Mouse (Mus musculus): ENCODE data around the gene Eif3d. TPM values are rescaled to one million over a fixed set of nuclear protein-coding genes. Genes with fewer than 3 reads are reported as not detected.

Eif3d gene
- total RNA-seq, 1 experiment, result 419 TPM

GRCm38 (mm10) chr15:77957625-77958024 lies 13.0 kb downstream of the Eif3d start:
- peaks cover 46% of the 10 kb centered on the region for H3K36me3 ChIP-seq (ENCODE audit: control insufficient read depth, insufficient read depth, low read length, poor library complexity, severe bottlenecking)
- TF ChIP-seq ZNF384 (IDR thresholded peaks at IDR 0.05; ENCODE audit: low read depth, low read length) (no peak), HCFC1 (IDR thresholded peaks at IDR 0.05; ENCODE audit: borderline replicate concordance, insufficient read depth, low read length) (no peak), CHD2 (IDR thresholded peaks at IDR 0.05; ENCODE audit: low read depth, low read length) (no peak), MAFK (IDR thresholded peaks at IDR 0.05; ENCODE audit: insufficient read depth, low read depth, low read length) (no peak)
- no peak for DNase-seq (ENCODE audit: low read depth, low spot score)
- no peak overlapping the region for H3K27ac ChIP-seq (ENCODE audit: insufficient read depth, low read depth, low read length, poor library complexity, severe bottlenecking)
- H3K4me3 ChIP-seq (ENCODE audit: insufficient read depth in 1 of 2, low read depth in 1 of 2, low read length in 2 of 2, poor library complexity in 1 of 2, severe bottlenecking in 1 of 2), result no peak overlapping the region
- H3K9me3 ChIP-seq (ENCODE audit: control insufficient read depth, insufficient read depth, low read depth, low read length), result no peaks in the 10 kb centered on the region
- H3K9ac ChIP-seq (ENCODE audit: insufficient read depth, low read depth, low read length, poor library complexity, severe bottlenecking), result no peak overlapping the region
- in situ Hi-C loops (cut with MboI; ENCODE audit: low sequenced_read_pairs in 2 of 2, unreplicated experiment in 2 of 2), result no loop called here
- H3K4me1 ChIP-seq (ENCODE audit: control insufficient read depth in 2 of 2, insufficient read depth in 2 of 2, low read length in 2 of 2, poor library complexity in 1 of 2), result peaks cover 0 to 10% of the 10 kb centered on the region in 2 experiments; a peak in 2 of 4 replicates

GRCm38 (mm10) chr15:77956404-77956901 lies 14.2 kb downstream of the Eif3d start, which contains the start of gene Foxred2:
TSS of gene Foxred2 (minus strand) at chr15:77956722.
- in situ Hi-C loops (cut with MboI; ENCODE audit: low sequenced_read_pairs in 2 of 2, unreplicated experiment in 2 of 2), result no loop called here

DNA sequence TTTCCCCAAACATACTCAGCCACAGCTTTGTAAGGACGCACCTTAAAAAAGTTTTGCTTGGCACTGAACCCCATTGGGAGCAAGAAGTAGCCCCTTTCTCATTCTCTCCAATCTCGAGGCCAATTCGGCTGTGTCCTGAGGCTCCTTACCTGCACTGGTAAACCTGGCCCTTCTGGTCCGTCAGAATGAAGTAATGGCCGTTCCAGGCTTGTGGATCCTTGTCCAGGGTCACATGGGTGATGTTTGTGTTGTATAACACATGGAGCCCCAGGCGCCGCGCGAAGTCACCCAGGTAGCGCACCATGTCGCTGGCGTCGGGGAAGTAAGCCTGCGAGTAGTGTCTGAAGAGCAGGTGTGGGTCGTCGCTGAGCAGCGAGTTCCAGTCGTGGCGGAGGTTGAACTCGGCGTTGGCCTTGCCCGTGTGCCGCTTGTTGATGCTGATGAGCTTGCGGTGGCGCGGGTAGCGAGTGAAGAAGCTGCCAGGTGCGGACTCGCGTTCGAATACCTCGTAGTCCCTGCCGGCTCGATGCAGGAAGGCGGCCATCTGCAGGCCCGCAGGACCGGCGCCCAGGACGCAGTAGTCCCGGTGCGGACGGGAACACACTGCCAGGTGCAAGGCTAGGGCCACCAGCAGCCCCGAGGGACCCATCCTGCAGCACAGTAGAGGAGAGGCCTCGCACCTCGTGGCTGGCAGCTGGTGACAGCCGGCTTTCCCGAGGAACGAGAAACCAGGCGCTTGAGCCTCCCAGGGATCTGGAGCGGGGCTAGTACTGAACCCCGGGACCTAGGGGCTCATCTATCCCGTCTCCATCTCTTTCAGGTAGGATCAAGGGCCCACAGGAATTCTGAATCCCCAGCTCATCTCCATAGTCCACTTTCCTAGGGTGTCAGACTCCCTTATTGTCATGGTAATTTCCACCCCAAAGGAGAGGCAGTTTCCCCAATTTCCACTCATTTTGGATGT lies 14.9 kb downstream of the Eif3d start:
- Histone ChIP-seq H3K36me3 (ENCODE audit: control insufficient read depth, insufficient read depth, low read length, poor library complexity, severe bottlenecking) (peaks cover 33% of the 10 kb centered on the region), H3K9me3 (ENCODE audit: control insufficient read depth, insufficient read depth, low read depth, low read length) (no peaks in the 10 kb centered on the region), H3K9ac (ENCODE audit: insufficient read depth, low read depth, low read length, poor library complexity, severe bottlenecking) (peak overlapping the region; percentile 46), H3K4me3 (ENCODE audit: insufficient read depth in 1 of 2, low read depth in 1 of 2, low read length in 2 of 2, poor library complexity in 1 of 2, severe bottlenecking in 1 of 2) (peak overlapping the region; percentile 67 to 77), H3K27ac (ENCODE audit: insufficient read depth, low read depth, low read length, poor library complexity, severe bottlenecking) (no peak overlapping the region), H3K4me1 (ENCODE audit: control insufficient read depth in 2 of 2, insufficient read depth in 2 of 2, low read length in 2 of 2, poor library complexity in 1 of 2) (peaks cover 0 to 10% of the 10 kb centered on the region in 2 experiments; a peak in 2 of 4 replicates)
- in situ Hi-C loops (cut with MboI; ENCODE audit: low sequenced_read_pairs in 2 of 2, unreplicated experiment in 2 of 2), result no loop called here
- TF ChIP-seq HCFC1 (IDR thresholded peaks at IDR 0.05; ENCODE audit: borderline replicate concordance, insufficient read depth, low read length), result peak; percentile 8; the same call in 1 of the 2 replicates
- TF ChIP-seq ZNF384 (IDR thresholded peaks at IDR 0.05; ENCODE audit: low read depth, low read length), result no peak
- no peak for DNase-seq (ENCODE audit: low read depth, low spot score)

More at GRCm38 (mm10) chr15:77956404-77956901, 14.2 kb downstream of the Eif3d start, which contains the start of gene Foxred2:
- Histone ChIP-seq H3K27ac (ENCODE audit: insufficient read depth, low read depth, low read length, poor library complexity, severe bottlenecking) (no peak within 1 kb of the TSS; the same call in 1 of the 2 replicates), H3K4me1 (ENCODE audit: control insufficient read depth in 2 of 2, insufficient read depth in 2 of 2, low read length in 2 of 2, poor library complexity in 1 of 2) (peaks cover 0 to 10% of the 10 kb centered on the region in 2 experiments; a peak in 2 of 4 replicates), H3K36me3 (ENCODE audit: control insufficient read depth, insufficient read depth, low read length, poor library complexity, severe bottlenecking) (peaks cover 41% of the 10 kb centered on the region), H3K9ac (ENCODE audit: insufficient read depth, low read depth, low read length, poor library complexity, severe bottlenecking) (peak within 1 kb of the TSS; percentile 71), H3K9me3 (ENCODE audit: control insufficient read depth, insufficient read depth, low read depth, low read length) (no peaks in the 10 kb centered on the region), H3K4me3 (ENCODE audit: insufficient read depth in 1 of 2, low read depth in 1 of 2, low read length in 2 of 2, poor library complexity in 1 of 2, severe bottlenecking in 1 of 2) (peak within 1 kb of the TSS; percentile 67 to 77)
- peak; percentile 65 for DNase-seq (ENCODE audit: low read depth, low spot score)
- no peak for TF ChIP-seq ZNF384 (IDR thresholded peaks at IDR 0.05; ENCODE audit: low read depth, low read length)
- TF ChIP-seq HCFC1 (IDR thresholded peaks at IDR 0.05; ENCODE audit: borderline replicate concordance, insufficient read depth, low read length), result 0 out of 2 replicates have a peak, but pooled peaks have one; percentile 15
- TF ChIP-seq MAFK (IDR thresholded peaks at IDR 0.05; ENCODE audit: insufficient read depth, low read depth, low read length), result 0 out of 2 replicates have a peak, but pooled peaks have one; percentile 11
- no peak for TF ChIP-seq ZC3H11A (IDR thresholded peaks at IDR 0.05; ENCODE audit: borderline replicate concordance, low read depth, low read length)
- TF ChIP-seq CHD2 (IDR thresholded peaks at IDR 0.05; ENCODE audit: low read depth, low read length), result no peak

DNA sequence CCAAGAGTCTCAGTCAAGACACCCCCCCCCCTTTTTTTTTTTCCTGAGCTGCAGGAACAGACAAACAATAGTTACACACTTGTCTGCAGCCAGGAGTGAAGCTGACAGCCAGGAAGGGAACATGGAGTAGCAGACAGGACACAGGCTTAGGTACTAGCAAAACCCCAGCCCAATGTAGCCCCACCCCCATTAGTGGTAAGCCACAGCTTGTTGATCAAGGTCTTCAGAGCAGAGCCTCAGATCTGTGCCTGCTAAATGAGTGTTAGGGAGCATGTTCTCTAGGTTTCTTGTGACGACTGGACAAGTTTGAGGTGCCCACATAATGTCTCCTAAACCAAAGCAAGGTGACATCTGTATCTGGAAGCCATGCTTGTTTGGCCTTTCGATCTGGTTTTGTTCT lies 16.3 kb downstream of the Eif3d start:
- in situ Hi-C loops (cut with MboI; ENCODE audit: low sequenced_read_pairs in 2 of 2, unreplicated experiment in 2 of 2), result no loop called here
- TF ChIP-seq ZNF384 (IDR thresholded peaks at IDR 0.05; ENCODE audit: low read depth, low read length) (no peak), ZC3H11A (IDR thresholded peaks at IDR 0.05; ENCODE audit: borderline replicate concordance, low read depth, low read length) (no peak), CHD2 (IDR thresholded peaks at IDR 0.05; ENCODE audit: low read depth, low read length) (no peak), MAFK (IDR thresholded peaks at IDR 0.05; ENCODE audit: insufficient read depth, low read depth, low read length) (no peak), HCFC1 (IDR thresholded peaks at IDR 0.05; ENCODE audit: borderline replicate concordance, insufficient read depth, low read length) (no peak)
- Histone ChIP-seq H3K4me3 (ENCODE audit: insufficient read depth in 1 of 2, low read depth in 1 of 2, low read length in 2 of 2, poor library complexity in 1 of 2, severe bottlenecking in 1 of 2) (no peak overlapping the region), H3K9ac (ENCODE audit: insufficient read depth, low read depth, low read length, poor library complexity, severe bottlenecking) (no peak overlapping the region), H3K4me1 (ENCODE audit: control insufficient read depth in 2 of 2, insufficient read depth in 2 of 2, low read length in 2 of 2, poor library complexity in 1 of 2) (peaks cover 0 to 10% of the 10 kb centered on the region in 2 experiments; a peak in 2 of 4 replicates), H3K9me3 (ENCODE audit: control insufficient read depth, insufficient read depth, low read depth, low read length) (no peaks in the 10 kb centered on the region), H3K36me3 (ENCODE audit: control insufficient read depth, insufficient read depth, low read length, poor library complexity, severe bottlenecking) (peaks cover 20% of the 10 kb centered on the region), H3K27ac (ENCODE audit: insufficient read depth, low read depth, low read length, poor library complexity, severe bottlenecking) (no peak overlapping the region)
- DNase-seq (ENCODE audit: low read depth, low spot score), result no peak

All from ES-E14 (cell line).